Mouse (Mus musculus) Muller cell, postnatal 12 days (primary cell): ENCODE data around the gene Ube2b.

Source experiments
- DNase-seq: peaks from one replicate; pipeline ENCODE4 v3.0.0-alpha.2; 2015; ENCODE audit errors: inconsistent ontology term

Gene Ube2b

GRCm38 (mm10) chr11:52000290-52000962 is at the start of gene Ube2b:
Gene Ube2b, minus strand, starts transcription at chr11:52000762.
- DNase-seq, result peak; percentile 99

DNA sequence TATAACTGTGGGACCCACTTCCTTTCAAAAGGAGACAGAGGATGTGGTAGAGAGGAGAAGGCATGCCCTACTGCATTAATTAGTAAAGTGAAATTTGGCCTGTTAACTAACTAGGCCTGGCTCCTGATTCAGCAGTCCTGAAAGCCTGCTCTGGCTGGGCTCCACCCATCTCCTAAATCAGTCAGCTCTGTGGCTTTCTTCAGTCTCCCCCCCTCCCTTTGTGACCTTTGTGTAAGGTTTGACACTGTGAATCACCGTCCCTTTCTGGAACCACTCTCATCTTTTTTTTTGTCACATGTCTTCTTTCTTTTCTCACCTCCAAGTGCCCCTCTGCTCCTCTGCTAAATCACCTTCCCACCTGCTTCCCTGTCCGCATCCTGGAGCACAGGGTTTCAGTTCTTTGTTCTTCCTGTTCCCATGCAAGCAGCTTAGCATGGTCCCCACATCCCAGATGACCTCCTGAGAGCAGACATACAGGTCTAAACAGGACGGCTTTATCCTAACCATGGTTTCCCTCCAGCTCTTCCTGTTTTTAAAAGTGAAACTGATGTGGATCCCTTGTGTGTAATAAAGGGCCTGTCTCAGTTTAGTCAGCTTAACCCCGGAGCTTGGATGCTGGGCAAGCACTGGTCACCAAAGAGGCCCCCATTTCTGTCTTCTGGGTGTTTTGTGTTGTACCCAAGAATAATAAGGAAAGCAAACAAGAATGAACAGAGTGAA is 46.0 kb upstream of the Ube2b start:
- peak; percentile 56 for DNase-seq

GRCm38 (mm10) chr11:52044156-52044555 is 43.6 kb upstream of the Ube2b start:
- no peak for DNase-seq

DNA sequence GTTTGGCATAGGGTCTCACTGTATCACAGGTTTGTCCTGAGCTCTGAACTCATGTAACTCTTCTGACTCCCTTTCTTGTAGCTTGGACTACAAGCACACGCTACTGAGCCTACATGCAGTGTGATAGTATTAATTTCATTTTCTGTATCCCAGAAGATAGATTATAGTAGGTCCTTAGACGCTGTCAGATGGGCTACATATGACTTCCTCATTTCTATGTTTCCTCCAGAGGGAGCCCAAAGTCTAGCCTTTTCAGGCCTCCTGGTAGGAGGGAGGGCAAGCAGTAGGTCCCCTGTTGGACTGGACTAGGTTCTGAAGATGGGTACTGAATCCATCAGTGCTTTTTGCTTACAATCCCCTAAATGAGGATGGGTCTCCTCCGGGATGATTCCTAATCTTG is 42.7 kb upstream of the Ube2b start:
- DNase-seq, result no peak

DNA sequence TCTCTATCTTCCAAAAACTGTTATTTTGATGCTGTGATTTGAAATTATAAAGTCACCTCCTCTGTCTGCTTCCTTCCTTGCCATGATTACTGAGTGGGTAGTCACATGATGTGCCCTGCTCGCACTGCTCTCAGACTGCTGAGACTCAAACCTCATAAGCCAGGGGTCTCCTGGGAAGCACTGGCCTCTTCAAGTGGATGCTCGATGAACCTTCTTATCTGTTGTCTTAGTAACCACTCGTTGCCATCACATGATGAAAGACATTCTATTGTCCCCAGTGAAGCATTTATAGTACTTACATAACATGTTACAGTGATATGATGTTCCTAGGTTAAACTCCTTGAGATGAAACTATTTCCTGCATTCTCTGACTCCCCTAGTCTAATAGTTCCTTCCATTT is 37.1 kb upstream of the Ube2b start:
- DNase-seq, result no peak

GRCm38 (mm10) chr11:52035905-52036304 is 35.3 kb upstream of the Ube2b start:
- DNase-seq, result no peak

DNA sequence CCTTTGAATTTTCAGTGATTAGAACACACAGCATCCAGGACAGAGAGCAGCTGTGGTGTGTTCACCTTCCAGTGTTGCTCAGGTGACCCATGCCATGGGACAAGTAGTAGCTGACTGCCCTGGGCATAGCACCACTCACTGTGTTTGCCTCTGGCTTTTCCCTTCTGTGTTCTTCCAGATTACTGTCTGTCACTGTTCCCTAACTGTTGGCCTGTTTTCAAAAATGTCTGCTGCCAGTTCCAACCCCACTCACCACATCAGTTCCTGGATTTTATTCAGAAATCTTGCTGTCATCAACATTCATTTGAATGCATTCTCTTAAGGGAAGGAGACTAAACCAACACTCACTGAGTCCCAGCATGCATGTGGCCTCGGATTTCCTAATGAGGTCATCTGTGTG is 33.4 kb upstream of the Ube2b start:
- DNase-seq, result peak; percentile 84

DNA sequence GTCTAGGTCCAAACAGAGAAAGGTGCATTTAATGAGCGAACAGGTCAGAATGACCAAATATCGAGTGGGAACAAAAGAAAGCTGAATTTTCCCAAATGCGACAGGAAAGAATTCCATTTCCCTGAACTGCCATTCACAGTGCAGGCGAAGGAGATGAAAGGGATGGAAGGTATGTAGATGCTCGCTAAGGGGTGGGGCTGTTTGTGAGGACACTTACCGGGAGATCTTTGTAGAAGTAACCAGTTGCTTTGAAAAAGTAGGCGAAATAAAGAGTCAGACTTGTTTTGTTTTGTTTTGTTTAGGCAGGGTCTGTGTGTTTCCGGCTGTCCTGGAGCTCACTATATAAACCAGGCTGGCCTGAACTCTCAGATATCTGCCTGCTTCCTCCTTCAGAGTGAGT is 31.8 kb upstream of the Ube2b start:
- DNase-seq, result no peak

DNA sequence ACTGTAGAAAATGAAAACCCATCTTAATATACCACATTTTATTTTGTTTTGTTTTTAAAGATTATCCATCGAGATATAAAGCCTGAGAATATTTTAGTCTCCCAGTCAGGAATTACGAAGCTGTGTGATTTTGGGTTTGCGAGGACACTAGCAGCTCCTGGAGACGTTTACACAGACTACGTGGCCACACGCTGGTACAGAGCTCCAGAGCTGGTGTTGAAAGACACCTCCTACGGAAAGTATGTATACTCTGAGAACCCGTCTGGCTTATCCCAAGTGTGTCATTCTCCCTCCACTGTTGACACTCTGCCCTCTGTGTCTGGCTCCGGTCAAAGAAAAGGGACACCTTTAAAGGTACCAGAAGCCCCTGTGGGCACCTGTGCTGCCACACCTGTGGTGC is 17.7 kb upstream of the Ube2b start:
- DNase-seq, result no peak

DNA sequence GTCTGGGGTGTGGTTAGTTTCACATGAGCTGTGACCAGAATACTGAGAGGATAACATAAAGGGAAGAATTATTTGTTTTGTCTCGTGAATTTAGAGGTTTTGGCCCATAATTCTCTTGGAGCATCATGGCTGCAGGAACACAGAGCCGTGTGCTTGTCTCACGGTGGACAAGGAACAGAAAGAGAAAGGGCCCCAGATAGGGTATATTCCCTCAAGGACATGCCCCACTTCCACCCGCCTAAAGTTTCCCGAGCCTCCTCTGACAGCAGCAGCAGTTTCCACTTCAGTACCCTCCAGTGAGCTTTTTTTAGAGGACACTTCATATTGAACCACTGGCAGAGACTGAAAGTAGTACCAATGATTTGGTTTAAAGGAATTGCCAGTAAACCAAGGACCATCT is 11.0 kb upstream of the Ube2b start:
- no peak for DNase-seq

DNA sequence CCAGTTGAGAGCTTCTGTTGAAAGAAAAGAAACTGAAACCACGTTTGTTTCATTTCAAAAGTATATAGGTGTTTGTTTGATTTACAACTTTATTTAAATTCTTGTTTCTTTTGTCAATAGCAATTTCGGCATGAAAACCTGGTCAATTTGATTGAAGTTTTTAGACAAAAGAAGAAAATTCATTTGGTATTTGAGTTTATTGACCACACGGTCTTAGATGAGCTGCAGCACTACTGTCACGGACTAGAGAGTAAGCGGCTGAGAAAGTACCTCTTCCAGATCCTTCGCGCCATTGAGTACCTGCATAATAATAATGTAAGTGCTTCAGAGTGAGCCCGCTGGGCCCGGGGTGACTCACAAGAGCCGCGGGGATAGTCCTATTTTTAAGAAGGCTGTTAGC is 10.4 kb upstream of the Ube2b start:
- no peak for DNase-seq

GRCm38 (mm10) chr11:52005586-52005985 is 5.0 kb upstream of the Ube2b start:
- no peak for DNase-seq

GRCm38 (mm10) chr11:52003772-52004528 is 3.4 kb upstream of the Ube2b start, which contains the start of gene Cdkl3:
Gene Cdkl3, plus strand, starts transcription at chr11:52004221.
- peak; percentile 97 for DNase-seq

- DNase-seq, result no peak
Observed at GRCm38 (mm10) chr11:52003505-52003771, 2.9 kb upstream of the Ube2b start.

- no peak for DNase-seq
Observed at GRCm38 (mm10) chr11:52002842-52003504, 2.4 kb upstream of the Ube2b start.

DNA sequence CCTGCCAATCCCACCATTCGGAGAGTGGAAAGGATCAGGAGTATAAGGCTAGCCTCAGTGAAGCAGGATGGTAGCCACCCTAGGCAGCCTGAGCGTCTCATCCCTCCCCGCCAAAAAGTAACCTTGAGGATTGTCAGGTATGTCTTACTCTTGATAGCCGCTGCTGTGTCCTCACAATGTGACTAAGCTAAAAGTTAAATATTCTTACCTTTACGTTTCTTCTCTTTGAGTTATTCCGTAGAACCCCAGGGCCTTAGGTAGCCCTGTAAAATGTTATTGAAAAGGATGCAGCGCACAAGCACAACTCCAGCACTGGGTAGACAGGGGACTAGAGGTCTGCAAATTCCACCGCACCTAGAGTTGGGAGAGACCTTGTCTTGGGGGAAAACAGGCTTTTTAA is 1.3 kb upstream of the Ube2b start:
- DNase-seq, result no peak

- no peak for DNase-seq
Observed at GRCm38 (mm10) chr11:52001341-52001740, 779 bp upstream of the Ube2b start.

DNA sequence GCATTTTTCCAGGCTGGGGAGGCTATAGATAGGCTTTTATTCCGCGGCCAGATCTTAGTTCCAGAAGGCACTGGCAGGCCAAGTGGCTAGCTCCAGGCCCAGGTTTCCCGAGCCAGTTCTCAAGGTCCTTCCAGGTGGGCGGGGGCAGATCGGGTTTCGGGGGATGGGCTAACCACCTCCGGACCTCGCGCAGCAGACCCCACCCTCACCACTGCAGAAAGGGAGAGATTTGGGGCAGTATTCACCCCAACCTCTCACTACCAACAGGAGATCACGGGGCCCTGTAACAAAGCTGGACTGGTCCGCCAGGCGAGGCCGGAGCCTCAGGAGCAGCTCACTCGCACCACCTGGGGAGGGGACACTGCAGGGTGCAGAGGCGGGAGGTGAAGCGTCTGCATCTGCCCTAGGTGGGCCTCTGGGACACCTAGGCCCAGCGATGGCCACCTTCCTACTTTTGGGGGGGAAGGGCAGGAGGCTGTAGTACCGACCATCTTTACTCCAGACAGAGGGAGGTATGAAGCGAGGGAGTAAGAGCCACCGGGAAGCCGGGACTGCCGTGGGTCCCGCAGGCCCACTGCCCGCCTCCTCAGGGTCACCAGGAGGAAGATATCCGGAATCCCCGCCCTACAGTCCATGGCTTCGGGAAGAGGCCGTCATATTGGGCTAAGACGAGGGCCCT is 812 bp downstream of the Ube2b start:
- DNase-seq, result peak; percentile 73

DNA sequence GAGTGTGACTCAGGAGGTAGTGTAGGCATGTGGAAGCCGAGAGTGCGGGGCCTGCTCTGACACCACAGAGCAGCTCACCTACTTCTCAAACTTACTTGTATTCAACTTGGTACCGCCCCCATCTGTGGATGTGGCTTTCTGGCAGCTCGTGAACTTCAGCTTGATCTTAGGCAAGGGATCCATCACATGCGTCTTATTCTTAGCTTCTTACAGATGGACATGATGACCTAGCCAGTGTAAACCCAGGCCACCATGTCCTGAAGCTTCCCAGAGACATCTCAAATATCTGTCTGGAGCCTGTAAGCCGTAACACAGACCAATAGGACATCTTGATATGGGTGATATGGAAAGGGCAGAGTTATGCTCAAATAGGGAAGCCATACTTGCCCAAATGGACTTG is 28.9 kb downstream of the Ube2b start:
- no peak for DNase-seq

GRCm38 (mm10) chr11:51969511-51969910 is 31.1 kb downstream of the Ube2b start:
- no peak for DNase-seq

DNA sequence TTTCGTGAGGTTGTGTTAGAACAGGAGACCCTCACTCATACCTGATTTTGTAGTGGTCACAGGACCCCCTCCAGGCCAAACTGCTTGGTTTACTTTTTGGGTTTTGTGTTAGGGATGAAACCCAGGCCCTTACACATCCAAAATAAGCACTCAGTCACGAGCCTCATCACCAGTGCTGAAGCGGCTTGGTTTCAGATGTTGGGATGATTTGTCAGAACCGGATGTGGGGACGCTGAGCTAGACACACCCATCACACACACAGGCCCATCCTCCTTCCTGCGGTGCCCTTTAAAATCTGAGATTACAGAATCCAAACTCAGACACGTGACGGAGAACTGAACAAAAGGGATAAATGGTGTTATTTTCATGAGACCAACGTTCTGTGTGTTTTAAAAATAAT is 31.7 kb downstream of the Ube2b start:
- no peak for DNase-seq
